In the genomic region with DNA sequence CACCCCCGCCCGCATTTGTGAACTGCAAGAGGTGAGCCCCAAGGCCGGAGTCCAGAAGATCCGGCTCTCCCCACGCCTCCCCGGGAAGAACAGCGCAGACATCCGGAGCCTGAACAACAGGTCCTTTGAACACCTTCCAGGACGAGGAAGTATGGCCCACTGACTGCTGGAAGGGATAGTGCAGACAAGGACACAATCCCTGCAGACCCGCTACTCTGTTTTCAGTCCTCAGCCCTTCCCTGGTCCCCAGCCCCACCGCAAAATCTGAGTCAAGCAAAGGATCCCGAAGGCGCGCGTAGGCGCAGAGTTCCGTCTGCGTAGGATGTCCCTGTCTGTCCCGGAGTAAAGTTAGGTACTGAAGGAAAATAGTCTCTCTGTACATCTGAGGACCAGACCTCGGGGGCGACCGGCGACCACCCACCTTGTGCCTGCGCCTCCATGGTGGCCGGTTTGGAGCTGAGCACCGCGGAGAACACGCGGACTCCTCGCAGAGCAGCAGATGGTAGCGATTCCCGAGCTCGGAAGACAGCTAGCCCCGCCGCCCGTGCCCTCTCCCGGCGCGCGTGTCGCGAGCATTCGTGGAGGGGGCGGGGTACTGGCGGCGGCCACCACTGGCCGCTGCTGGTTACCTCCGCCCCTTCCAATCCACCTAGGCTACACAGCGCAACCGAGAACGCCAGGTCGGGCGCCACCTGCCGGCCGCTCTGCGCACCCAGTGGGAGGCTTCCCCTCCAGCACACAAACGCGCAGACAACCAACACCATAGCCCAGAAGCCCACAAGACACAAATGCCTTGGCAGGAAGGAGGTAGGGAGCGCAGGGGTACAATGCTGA, we compare ENCODE assay signal across 9 mouse cellular contexts. TPM values are rescaled to one million over a fixed set of nuclear protein-coding genes. Genes with fewer than 3 reads are reported as not detected.
A peak's percentile ranks its signal among the peaks of the same experiment; 100 is the strongest.
DNase-seq lines count a peak whose midpoint lies in the region; ATAC-seq lines count a peak whose summit lies in the region.
"Had no signal": no experiment of that assay in that cellular context is flagged by ENCODE, and none has a peak within 500 bp of the region (broad histone marks: within the 10 kb centered on the region; RNA-seq: fewer than 3 reads in every experiment).

A gene (minus strand): TSS at position 668 of the 834 bp plus-strand sequence.

- H3K4me3 ChIP-seq in hindbrain, embryonic 11.5 days (ENCODE audit: low read depth, low read length), result peak within 1 kb of the TSS; percentile 52
- peak within 1 kb of the TSS; percentile 56 for H3K4me3 ChIP-seq in lung, embryonic 15.5 days

- no peaks in the 10 kb centered on the region for H3K27me3 ChIP-seq in hindbrain, embryonic 11.5 days (ENCODE audit: control insufficient read depth, insufficient read depth, low read length)
- H3K27me3 ChIP-seq in lung, embryonic 15.5 days, result no peaks in the 10 kb centered on the region

- peak; percentile 92 for DNase-seq in R1 (ENCODE audit: low read depth, low spot score)
- DNase-seq in cerebellum, adult 9-11 months, result peak; percentile 66
- DNase-seq in frontal cortex, postnatal 14 days (ENCODE audit: low spot score in 2 of 2), result peak; percentile 66 to 78
- peak; percentile 92 for DNase-seq in hindbrain, embryonic 11.5 days (ENCODE audit: low spot score)
- peak; percentile 77 for DNase-seq in layer of hippocampus, adult 9-11 months
- DNase-seq in ovary, postnatal 14 days (ENCODE audit: low spot score), result peak; percentile 84
- peak; percentile 33 to 36 for DNase-seq in thymus, postnatal 36 days

- 2% methylated on average over 59 of the region's 59 CpGs for WGBS in hindbrain, embryonic 11.5 days
- 1% methylated on average over 57 of the region's 59 CpGs for WGBS in lung, embryonic 15.5 days

- ATAC-seq in hindbrain, embryonic 11.5 days (ENCODE audit: low FRiP score), result peak; percentile 99
- ATAC-seq in lung, embryonic 15.5 days (ENCODE audit: borderline replicate concordance, extremely low read depth, low FRiP score, low TSS enrichment), result peak; percentile 98

- no peaks in the 10 kb centered on the region for H3K4me1 ChIP-seq in hindbrain, embryonic 11.5 days (replicated peaks; ENCODE audit: control insufficient read depth, insufficient read depth, low read length)
- peaks cover 11% of the 10 kb centered on the region; the same call in 1 of the 2 replicates for H3K4me1 ChIP-seq in lung, embryonic 15.5 days

- H3K27ac ChIP-seq in hindbrain, embryonic 11.5 days (ENCODE audit: low read depth, low read length), result no peak within 1 kb of the TSS
- no peak within 1 kb of the TSS for H3K27ac ChIP-seq in lung, embryonic 15.5 days
- H3K27ac ChIP-seq: macrophage had no signal

- H3K4me2 ChIP-seq in hindbrain, embryonic 11.5 days (replicated peaks; ENCODE audit: low read depth, low read length), result peak within 1 kb of the TSS; percentile 50
- peak within 1 kb of the TSS; percentile 89 for H3K4me2 ChIP-seq in lung, embryonic 15.5 days

- H3K9me3 ChIP-seq in hindbrain, embryonic 11.5 days (ENCODE audit: control insufficient read depth, low read length), result no peaks in the 10 kb centered on the region
- H3K9me3 ChIP-seq in lung, embryonic 15.5 days, result no peaks in the 10 kb centered on the region

- no peaks in the 10 kb centered on the region for H3K36me3 ChIP-seq in hindbrain, embryonic 11.5 days (ENCODE audit: control insufficient read depth, insufficient read depth, low read length)
- no peaks in the 10 kb centered on the region for H3K36me3 ChIP-seq in lung, embryonic 15.5 days

- H3K9ac ChIP-seq in hindbrain, embryonic 11.5 days (ENCODE audit: low read depth, low read length), result peak within 1 kb of the TSS; percentile 40; the same call in 1 of the 2 replicates
- H3K9ac ChIP-seq in lung, embryonic 15.5 days, result peak within 1 kb of the TSS; percentile 45

RNA-seq across cellular contexts. Expression of the gene that starts here (rescaled TPM):
- 37.3 and 39.2 TPM in 2 replicates for polyA plus RNA-seq in hindbrain, embryonic 11.5 days (2014; fragmentation: Nextera tagmentation; extraction: Ambion mirVana)
- polyA plus RNA-seq in lung, embryonic 15.5 days (2015; fragmentation: Nextera tagmentation; extraction: Ambion mirVana), result 21.3 and 21.5 TPM in 2 replicates
- polyA plus RNA-seq: macrophage had no signal

Comparison
In these comparisons a context has a peak if more than half of its experiments do, and no peak if none do; other contexts are left out.
1. DNase-seq: peak in every context shown above with its lines; median percentile 92 in R1; 92 in hindbrain, embryonic 11.5 days; 84 in ovary, postnatal 14 days; 77 in layer of hippocampus, adult 9-11 months; 72 in frontal cortex, postnatal 14 days; 66 in cerebellum, adult 9-11 months; 34 in thymus, postnatal 36 days.